Mouse (Mus musculus): ENCODE results near the gene Gjb1. TPM values are rescaled to one million over a fixed set of nuclear protein-coding genes. Genes with fewer than 3 reads are reported as not detected.

The Gjb1 gene
- polyA plus RNA-seq, 1 experiment from 2014 or later, result 119 TPM

GRCm38 (mm10) chrX:101386222-101386621, 10.0 kb downstream of the Gjb1 start:
- Histone ChIP-seq H3K36me3 (ENCODE audit: control insufficient read depth, insufficient read depth, low read length) (no peaks in the 10 kb centered on the region), H3K27ac (ENCODE audit: low read length) (no peak overlapping the region), H3K27me3 (replicated peaks; ENCODE audit: control insufficient read depth, insufficient read depth, low read length) (peaks cover 15% of the 10 kb centered on the region; the same call in 1 of the 2 replicates), H3K4me1 (ENCODE audit: control insufficient read depth, insufficient read depth, low read length) (no peaks in the 10 kb centered on the region), H3K4me2 (ENCODE audit: low read depth, low read length) (no peak overlapping the region), H3K9me3 (ENCODE audit: control insufficient read depth, low read length) (no peaks in the 10 kb centered on the region), H3K9ac (ENCODE audit: low read depth, low read length) (no peak overlapping the region), H3K4me3 (ENCODE audit: low read length) (no peak overlapping the region)
- 40% methylated on average over 4 of the region's 4 CpGs for WGBS
- peak; percentile 43 for ATAC-seq

GRCm38 (mm10) chrX:101388866-101389537, 12.8 kb downstream of the Gjb1 start:
- no peaks in the 10 kb centered on the region for H3K9me3 ChIP-seq (ENCODE audit: control insufficient read depth, low read length)
- no peak overlapping the region for H3K4me3 ChIP-seq (ENCODE audit: low read length)
- H3K9ac ChIP-seq (ENCODE audit: low read depth, low read length), result no peak overlapping the region
- H3K27ac ChIP-seq (ENCODE audit: low read length), result no peak overlapping the region
- ATAC-seq, result no peak
- WGBS, result 69% methylated on average over 5 of the region's 5 CpGs
- H3K4me1 ChIP-seq (ENCODE audit: control insufficient read depth, insufficient read depth, low read length), result no peaks in the 10 kb centered on the region
- H3K36me3 ChIP-seq (ENCODE audit: control insufficient read depth, insufficient read depth, low read length), result no peaks in the 10 kb centered on the region
- no peak overlapping the region for H3K4me2 ChIP-seq (ENCODE audit: low read depth, low read length)
- H3K27me3 ChIP-seq (replicated peaks; ENCODE audit: control insufficient read depth, insufficient read depth, low read length), result peaks cover 11% of the 10 kb centered on the region; the same call in 1 of the 2 replicates

- Histone ChIP-seq H3K9ac (ENCODE audit: low read depth, low read length) (no peak overlapping the region), H3K27me3 (replicated peaks; ENCODE audit: control insufficient read depth, insufficient read depth, low read length) (peaks cover 20% of the 10 kb centered on the region; the same call in 1 of the 2 replicates), H3K9me3 (ENCODE audit: control insufficient read depth, low read length) (no peaks in the 10 kb centered on the region), H3K4me2 (ENCODE audit: low read depth, low read length) (no peak overlapping the region), H3K36me3 (ENCODE audit: control insufficient read depth, insufficient read depth, low read length) (no peaks in the 10 kb centered on the region), H3K4me3 (ENCODE audit: low read length) (no peak overlapping the region), H3K27ac (ENCODE audit: low read length) (no peak overlapping the region), H3K4me1 (ENCODE audit: control insufficient read depth, insufficient read depth, low read length) (no peaks in the 10 kb centered on the region)
- ATAC-seq, result no peak
- 51% methylated on average over 2 of the region's 2 CpGs for WGBS
Measured at GRCm38 (mm10) chrX:101394341-101394740, 18.2 kb downstream of the Gjb1 start.

GRCm38 (mm10) chrX:101396459-101396858, 20.3 kb downstream of the Gjb1 start:
- Histone ChIP-seq H3K4me3 (ENCODE audit: low read length) (no peak overlapping the region), H3K4me1 (ENCODE audit: control insufficient read depth, insufficient read depth, low read length) (no peaks in the 10 kb centered on the region), H3K36me3 (ENCODE audit: control insufficient read depth, insufficient read depth, low read length) (no peaks in the 10 kb centered on the region), H3K27ac (ENCODE audit: low read length) (no peak overlapping the region), H3K27me3 (replicated peaks; ENCODE audit: control insufficient read depth, insufficient read depth, low read length) (peaks cover 20% of the 10 kb centered on the region; the same call in 1 of the 2 replicates), H3K4me2 (ENCODE audit: low read depth, low read length) (no peak overlapping the region), H3K9ac (ENCODE audit: low read depth, low read length) (no peak overlapping the region), H3K9me3 (ENCODE audit: control insufficient read depth, low read length) (no peaks in the 10 kb centered on the region)
- WGBS, result 22% methylated on average over 11 of the region's 11 CpGs
- ATAC-seq, result no peak

- no peaks in the 10 kb centered on the region for H3K27me3 ChIP-seq (replicated peaks; ENCODE audit: control insufficient read depth, insufficient read depth, low read length)
- peak overlapping the region; percentile 76 for H3K9ac ChIP-seq (ENCODE audit: low read depth, low read length)
- WGBS, result 19% methylated on average over 34 of the region's 36 CpGs
- H3K4me1 ChIP-seq (ENCODE audit: control insufficient read depth, insufficient read depth, low read length), result no peaks in the 10 kb centered on the region; the same call in 1 of the 2 replicates
- peak overlapping the region; percentile 60 for H3K4me3 ChIP-seq (ENCODE audit: low read length)
- no peak overlapping the region for H3K27ac ChIP-seq (ENCODE audit: low read length)
- H3K36me3 ChIP-seq (ENCODE audit: control insufficient read depth, insufficient read depth, low read length), result no peaks in the 10 kb centered on the region; the same call in 1 of the 2 replicates
- no peaks in the 10 kb centered on the region for H3K9me3 ChIP-seq (ENCODE audit: control insufficient read depth, low read length)
- H3K4me2 ChIP-seq (ENCODE audit: low read depth, low read length), result peak overlapping the region; percentile 64
- ATAC-seq, result no peak; the same call in 1 of the 2 replicates
Measured at GRCm38 (mm10) chrX:101418946-101419724, 43.0 kb downstream of the Gjb1 start.

- peak overlapping the region; percentile 60 for H3K4me3 ChIP-seq (ENCODE audit: low read length)
- no peaks in the 10 kb centered on the region for H3K27me3 ChIP-seq (replicated peaks; ENCODE audit: control insufficient read depth, insufficient read depth, low read length)
- no peaks in the 10 kb centered on the region for H3K9me3 ChIP-seq (ENCODE audit: control insufficient read depth, low read length)
- peak overlapping the region; percentile 69 for H3K4me2 ChIP-seq (ENCODE audit: low read depth, low read length)
- H3K27ac ChIP-seq (ENCODE audit: low read length), result peak overlapping the region; percentile 48; the same call in 1 of the 2 replicates
- peak; percentile 97 for ATAC-seq
- H3K9ac ChIP-seq (ENCODE audit: low read depth, low read length), result peak overlapping the region; percentile 76
- 23% methylated on average over 50 of the region's 54 CpGs for WGBS
- H3K36me3 ChIP-seq (ENCODE audit: control insufficient read depth, insufficient read depth, low read length), result no peaks in the 10 kb centered on the region; the same call in 1 of the 2 replicates
- no peaks in the 10 kb centered on the region; the same call in 1 of the 2 replicates for H3K4me1 ChIP-seq (ENCODE audit: control insufficient read depth, insufficient read depth, low read length)
Measured at GRCm38 (mm10) chrX:101419725-101420699, 43.8 kb downstream of the Gjb1 start.

- Histone ChIP-seq H3K4me3 (ENCODE audit: low read length) (peak within 1 kb of the TSS; percentile 60), H3K27me3 (replicated peaks; ENCODE audit: control insufficient read depth, insufficient read depth, low read length) (no peaks in the 10 kb centered on the region), H3K9me3 (ENCODE audit: control insufficient read depth, low read length) (no peaks in the 10 kb centered on the region), H3K9ac (ENCODE audit: low read depth, low read length) (peak within 1 kb of the TSS; percentile 76), H3K36me3 (ENCODE audit: control insufficient read depth, insufficient read depth, low read length) (no peaks in the 10 kb centered on the region; the same call in 1 of the 2 replicates), H3K27ac (ENCODE audit: low read length) (peak within 1 kb of the TSS; percentile 48; the same call in 1 of the 2 replicates), H3K4me2 (ENCODE audit: low read depth, low read length) (peak within 1 kb of the TSS; percentile 69), H3K4me1 (ENCODE audit: control insufficient read depth, insufficient read depth, low read length) (no peaks in the 10 kb centered on the region; the same call in 1 of the 2 replicates)
- 13% methylated on average over 4 of the region's 4 CpGs for WGBS
- ATAC-seq, result no peak
Measured at GRCm38 (mm10) chrX:101420700-101421095, 44.5 kb downstream of the Gjb1 start, which contains the start of gene Zmym3. TSS of gene Zmym3 (minus strand) at chrX:101420849.

- H3K4me2 ChIP-seq (ENCODE audit: low read depth, low read length), result no peak overlapping the region
- WGBS, result 82% methylated on average over 2 of the region's 2 CpGs
Measured at GRCm38 (mm10) chrX:101423462-101423861, 47.3 kb downstream of the Gjb1 start.

More at GRCm38 (mm10) chrX:101423462-101423861, 47.3 kb downstream of the Gjb1 start:
- no peaks in the 10 kb centered on the region for H3K9me3 ChIP-seq (ENCODE audit: control insufficient read depth, low read length)
- no peaks in the 10 kb centered on the region; the same call in 1 of the 2 replicates for H3K4me1 ChIP-seq (ENCODE audit: control insufficient read depth, insufficient read depth, low read length)
- no peak for ATAC-seq
- H3K27me3 ChIP-seq (replicated peaks; ENCODE audit: control insufficient read depth, insufficient read depth, low read length), result no peaks in the 10 kb centered on the region
- no peak overlapping the region for H3K4me3 ChIP-seq (ENCODE audit: low read length)
- no peak overlapping the region for H3K9ac ChIP-seq (ENCODE audit: low read depth, low read length)
- H3K36me3 ChIP-seq (ENCODE audit: control insufficient read depth, insufficient read depth, low read length), result no peaks in the 10 kb centered on the region
- no peak overlapping the region for H3K27ac ChIP-seq (ENCODE audit: low read length)

Measured in intestine, embryonic 16.5 days (tissue).